Mouse (Mus musculus): ENCODE results near the gene Actr6.
"Not testable (repeated sequence)": the region's sequence is repeated elsewhere in the genome, so short reads cannot be mapped to it uniquely, and the experiment has no call there.

Actr6 gene

GRCm38 (mm10) chr10:89738395-89738794 lies 6.3 kb upstream of the Actr6 start:
- no peak for DNase-seq (ENCODE audit: low spot score in 2 of 2)

- no peak for DNase-seq (ENCODE audit: low spot score in 2 of 2)
These were observed 5.8 kb upstream of the Actr6 start for GRCm38 (mm10) chr10:89737887-89738286.

GRCm38 (mm10) chr10:89737092-89737491 lies 5.0 kb upstream of the Actr6 start:
- no peak for DNase-seq (ENCODE audit: low spot score in 2 of 2)

DNA sequence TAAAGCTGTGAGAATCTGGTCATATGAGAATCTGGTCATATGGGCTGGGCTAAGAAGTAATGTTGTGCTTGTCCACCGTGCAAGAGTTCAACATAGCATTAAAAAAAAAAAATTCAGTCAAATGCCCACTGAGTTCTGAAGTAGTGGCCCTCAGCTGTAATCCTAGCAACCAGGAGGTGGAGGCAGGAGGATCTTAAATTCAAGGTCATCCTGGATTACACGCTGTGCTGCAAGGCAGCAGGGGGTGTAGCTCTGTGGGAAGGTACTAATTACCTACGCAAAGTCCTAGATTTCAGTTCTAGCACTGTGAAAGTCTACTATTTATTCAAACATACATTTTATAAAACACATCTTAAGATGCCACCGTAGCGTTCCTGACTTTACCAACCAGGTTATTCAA lies 754 bp downstream of the Actr6 start:
- no peak for DNase-seq (ENCODE audit: low spot score in 2 of 2)

GRCm38 (mm10) chr10:89730386-89730785 lies 1.7 kb downstream of the Actr6 start:
- no peak for DNase-seq (ENCODE audit: low spot score in 2 of 2)

- no peak for DNase-seq (ENCODE audit: low spot score in 2 of 2)
These were observed 9.6 kb downstream of the Actr6 start for GRCm38 (mm10) chr10:89722247-89723195.

- DNase-seq (ENCODE audit: low spot score in 2 of 2), result no peak
These were observed 11.3 kb downstream of the Actr6 start for GRCm38 (mm10) chr10:89720796-89721195.

DNA sequence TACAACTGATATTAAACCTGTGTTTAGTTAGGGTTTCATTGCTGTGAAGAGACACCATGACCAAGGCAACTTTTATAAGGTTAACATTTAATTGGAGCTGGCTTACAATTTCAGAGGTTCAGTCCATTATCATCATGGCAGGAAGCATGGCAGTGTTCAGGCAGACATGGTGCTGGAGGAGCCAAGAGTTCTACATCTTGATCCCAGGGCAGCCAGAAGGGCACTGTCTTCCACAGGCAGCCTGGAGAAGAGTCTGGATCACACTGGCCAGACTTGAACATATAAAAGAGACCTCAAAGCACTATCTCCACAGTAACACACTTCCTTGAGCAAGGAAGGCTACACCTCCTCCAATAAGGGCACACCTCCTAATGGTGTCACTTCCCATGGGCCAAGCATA lies 11.8 kb downstream of the Actr6 start:
- DNase-seq (ENCODE audit: low spot score in 2 of 2), result no peak

DNA sequence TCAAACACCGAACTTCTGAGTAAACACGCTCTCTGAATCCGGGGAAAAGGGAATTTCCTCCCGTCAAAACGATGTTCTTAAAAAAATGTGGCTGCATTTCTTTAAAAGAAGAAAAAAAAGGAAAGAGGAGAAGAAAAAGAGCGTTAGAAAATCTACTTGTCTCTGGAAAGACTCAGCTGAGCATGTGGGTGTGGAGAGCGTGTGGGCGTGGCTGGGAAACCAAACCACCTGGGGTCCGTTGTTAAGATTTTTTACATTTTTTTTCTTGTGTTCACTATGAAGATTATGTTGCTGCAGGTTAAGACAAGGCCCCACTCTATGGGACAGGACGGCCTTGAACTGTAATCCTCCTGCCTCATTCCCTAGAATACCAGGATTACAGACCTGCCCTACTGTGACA lies 17.2 kb downstream of the Actr6 start:
- DNase-seq (ENCODE audit: low spot score in 2 of 2), result no peak

DNA sequence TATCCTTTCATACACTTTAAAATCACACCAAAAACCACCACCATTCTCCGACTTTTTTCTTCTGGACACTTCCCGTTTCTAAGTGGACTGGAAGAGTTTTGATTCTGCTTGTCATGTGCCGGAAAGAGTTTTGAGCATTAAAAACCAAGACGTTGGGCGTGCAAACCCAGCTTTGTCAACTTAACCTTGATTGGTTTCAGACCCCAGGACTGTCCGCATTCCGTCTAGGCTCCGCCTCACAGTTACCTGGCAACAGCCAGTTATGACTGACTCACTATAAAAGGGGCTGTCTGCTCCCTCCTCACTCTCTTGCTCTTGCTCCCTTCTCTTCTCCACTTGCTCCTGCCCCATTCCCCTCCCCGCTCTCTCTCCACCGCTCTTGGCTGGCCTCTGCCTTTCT lies 23.4 kb downstream of the Actr6 start:
- no peak for DNase-seq (ENCODE audit: low spot score in 2 of 2)

DNA sequence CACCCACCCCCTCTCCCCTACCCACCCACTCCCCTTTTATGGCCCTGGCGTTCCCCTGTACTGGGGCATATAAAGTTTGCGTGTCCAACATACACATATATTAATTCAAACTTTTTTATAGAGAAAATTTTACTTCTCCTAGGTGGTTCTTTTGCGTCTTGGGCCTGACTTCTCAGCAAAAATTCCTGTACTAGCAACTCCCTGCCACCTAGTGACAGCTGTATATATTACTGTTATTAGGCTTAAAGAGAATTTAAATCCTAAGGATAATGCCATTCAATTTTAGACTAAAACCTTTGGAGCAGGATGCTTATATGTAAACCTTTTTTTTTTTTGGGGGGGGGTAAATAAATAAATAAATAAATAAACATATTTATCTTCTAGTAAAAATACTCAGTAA lies 24.7 kb downstream of the Actr6 start:
- no peak for DNase-seq (ENCODE audit: low spot score in 2 of 2)

DNA sequence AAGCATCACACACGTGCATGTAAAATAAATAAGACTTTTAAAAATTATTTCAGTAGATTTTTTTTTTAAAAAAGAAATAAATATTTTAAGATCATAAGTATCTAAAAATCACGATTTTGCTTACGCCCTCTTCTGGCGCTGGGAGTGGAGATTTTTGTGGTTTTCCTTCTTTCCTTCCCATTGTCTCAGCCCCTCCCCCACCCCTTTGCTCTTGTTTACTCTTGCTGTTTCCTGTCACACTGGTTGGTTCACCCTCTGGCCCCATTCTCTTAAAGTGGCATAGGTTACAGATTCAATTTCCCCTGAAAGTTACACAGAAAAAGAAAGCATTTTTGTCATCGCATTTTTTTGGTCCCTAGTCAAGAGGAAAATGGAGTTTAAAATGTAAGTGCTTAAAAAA lies 29.1 kb downstream of the Actr6 start:
- no peak for DNase-seq (ENCODE audit: low spot score in 2 of 2)

- no peak for DNase-seq (ENCODE audit: low spot score in 2 of 2)
These were observed 34.1 kb downstream of the Actr6 start for GRCm38 (mm10) chr10:89697956-89698355.

GRCm38 (mm10) chr10:89696270-89696669 lies 35.8 kb downstream of the Actr6 start:
- DNase-seq (ENCODE audit: low spot score in 2 of 2), result not testable (repeated sequence)

- DNase-seq (ENCODE audit: low spot score in 2 of 2), result no peak
These were observed 36.7 kb downstream of the Actr6 start for GRCm38 (mm10) chr10:89695194-89695911.

GRCm38 (mm10) chr10:89690021-89690420 lies 42.1 kb downstream of the Actr6 start:
- no peak for DNase-seq (ENCODE audit: low spot score in 2 of 2)

- no peak for DNase-seq (ENCODE audit: low spot score in 2 of 2)
These were observed 44.6 kb downstream of the Actr6 start for GRCm38 (mm10) chr10:89687455-89687854.

DNA sequence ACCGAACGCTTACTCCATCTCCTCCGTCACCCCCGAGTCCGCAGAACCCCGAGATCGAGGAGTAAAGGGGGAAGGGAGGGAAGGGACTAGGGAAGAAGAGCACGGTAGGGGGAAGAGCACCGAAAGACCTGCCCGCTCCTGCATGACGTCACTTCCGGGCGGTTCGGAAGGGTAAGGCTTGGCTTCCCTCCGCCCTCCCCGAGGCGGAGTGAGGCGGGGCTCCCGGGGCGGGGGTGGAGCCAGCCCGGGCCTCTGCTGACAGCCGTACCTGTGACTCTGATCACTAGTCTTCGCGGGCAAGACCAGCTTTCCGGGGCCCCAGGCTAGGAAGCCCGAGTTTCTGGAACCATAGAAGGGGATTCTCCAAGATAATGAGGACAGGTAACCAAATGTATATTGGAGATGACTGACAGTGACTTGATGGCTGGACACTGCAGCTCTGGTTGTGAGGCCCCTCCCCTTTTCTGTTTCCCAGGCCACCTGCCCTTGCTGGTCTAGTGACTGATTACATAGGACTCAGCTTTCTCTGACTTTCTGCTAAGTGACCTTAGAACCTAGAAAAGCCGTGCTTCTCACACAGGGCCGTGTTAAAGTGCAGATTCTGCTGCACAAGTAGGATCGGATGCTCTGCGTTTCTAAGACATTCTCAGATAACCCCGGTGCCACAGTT lies 45.8 kb downstream of the Actr6 start, which contains the start of gene Scyl2:
Gene Scyl2, minus strand, starts transcription at position 147 of the 670 bp plus-strand sequence.
- peak; percentile 88 to 94 for DNase-seq (ENCODE audit: low spot score in 2 of 2)

GRCm38 (mm10) chr10:89685391-89686138 lies 46.5 kb downstream of the Actr6 start:
- no peak for DNase-seq (ENCODE audit: low spot score in 2 of 2)

DNA sequence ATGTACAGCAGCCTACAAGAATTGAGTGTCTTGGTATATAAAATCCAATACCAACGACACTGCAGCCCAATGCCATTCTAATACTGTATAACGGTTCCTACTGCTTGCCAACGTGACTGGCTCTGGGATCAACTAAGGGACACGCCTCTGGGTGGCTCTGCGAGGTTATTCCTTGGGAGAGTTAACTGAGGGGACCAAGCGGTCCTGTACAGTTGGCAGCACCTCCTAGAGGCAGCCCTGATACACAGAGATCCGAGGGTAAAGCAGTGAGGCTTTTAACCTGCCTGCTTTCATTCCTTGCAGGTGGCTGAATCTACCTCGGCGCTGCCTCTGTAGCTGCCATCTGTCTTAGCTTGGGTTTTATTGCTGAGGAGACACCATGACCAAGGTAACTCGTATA lies 49.1 kb downstream of the Actr6 start:
- no peak for DNase-seq (ENCODE audit: low spot score in 2 of 2)

GRCm38 (mm10) chr10:89682157-89682556 lies 49.9 kb downstream of the Actr6 start:
- DNase-seq (ENCODE audit: low spot score in 2 of 2), result no peak

- DNase-seq (ENCODE audit: low spot score in 2 of 2), result no peak
These were observed 50.4 kb downstream of the Actr6 start for GRCm38 (mm10) chr10:89681706-89682105.

All from right cerebral cortex, postnatal 36 days (tissue).